Mouse (Mus musculus): ENCODE data around the gene Eml5. TPM values are rescaled to one million over a fixed set of nuclear protein-coding genes. Genes with fewer than 3 reads are reported as not detected.

Eml5 gene
- polyA plus RNA-seq, 1 experiment from 2014 or later = 3.6 TPM

DNA sequence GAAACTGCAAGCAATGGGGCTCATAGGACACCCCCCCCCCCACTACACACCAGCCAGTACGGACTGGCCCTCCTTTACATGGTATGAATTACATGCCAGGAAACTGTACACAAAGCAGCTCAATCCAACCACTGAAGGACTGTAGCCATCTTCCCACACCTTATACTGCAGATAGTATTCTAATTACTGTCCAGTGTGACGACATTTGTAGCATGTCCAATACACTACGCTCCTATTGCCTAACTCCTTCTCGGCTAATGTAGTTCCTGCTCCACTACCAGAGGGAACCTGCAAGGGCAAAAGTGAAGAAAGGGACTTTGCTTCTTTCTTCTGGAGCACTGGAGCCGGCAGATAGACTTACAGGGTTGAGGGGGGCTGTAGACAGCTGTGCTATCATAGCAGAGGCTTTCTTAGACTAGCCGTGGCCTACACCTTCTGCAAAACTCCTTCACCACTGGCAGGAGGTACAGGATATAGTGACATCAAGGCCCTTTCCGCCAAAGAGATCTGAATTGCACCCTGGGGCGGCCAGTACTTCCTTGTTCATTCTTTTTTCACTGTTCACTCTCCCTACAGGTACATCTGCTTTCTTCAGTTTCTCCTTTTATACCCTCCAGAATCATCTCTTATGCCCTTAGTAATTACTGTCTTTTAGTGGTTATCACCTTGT, 68.2 kb downstream of the Eml5 start:
- 63% methylated on average over 8 of the region's 8 CpGs for WGBS
- H3K4me2 ChIP-seq = no peak overlapping the region
- H3K9ac ChIP-seq = no peak overlapping the region
- peak; percentile 56; the same call in 1 of the 2 replicates for ATAC-seq (ENCODE audit: borderline replicate concordance, extremely low read depth, low FRiP score, low TSS enrichment)
- no peak overlapping the region for H3K4me3 ChIP-seq
- no peaks in the 10 kb centered on the region for H3K36me3 ChIP-seq
- H3K9me3 ChIP-seq = no peaks in the 10 kb centered on the region
- peaks cover 7% of the 10 kb centered on the region; the same call in 1 of the 2 replicates for H3K4me1 ChIP-seq
- H3K27me3 ChIP-seq = no peaks in the 10 kb centered on the region
- no peak overlapping the region for H3K27ac ChIP-seq

GRCm38 (mm10) chr12:98831122-98831521, 70.2 kb downstream of the Eml5 start:
- H3K4me2 ChIP-seq = no peak overlapping the region
- no peak for ATAC-seq (ENCODE audit: borderline replicate concordance, extremely low read depth, low FRiP score, low TSS enrichment)
- H3K27me3 ChIP-seq = no peaks in the 10 kb centered on the region
- H3K36me3 ChIP-seq = no peaks in the 10 kb centered on the region
- no peaks in the 10 kb centered on the region for H3K9me3 ChIP-seq
- H3K4me3 ChIP-seq = no peak overlapping the region
- 78% methylated on average over 7 of the region's 7 CpGs for whole genome bisulfite sequencing
- no peak overlapping the region for H3K27ac ChIP-seq
- H3K9ac ChIP-seq = no peak overlapping the region
- peaks cover 7% of the 10 kb centered on the region; the same call in 1 of the 2 replicates for H3K4me1 ChIP-seq

DNA sequence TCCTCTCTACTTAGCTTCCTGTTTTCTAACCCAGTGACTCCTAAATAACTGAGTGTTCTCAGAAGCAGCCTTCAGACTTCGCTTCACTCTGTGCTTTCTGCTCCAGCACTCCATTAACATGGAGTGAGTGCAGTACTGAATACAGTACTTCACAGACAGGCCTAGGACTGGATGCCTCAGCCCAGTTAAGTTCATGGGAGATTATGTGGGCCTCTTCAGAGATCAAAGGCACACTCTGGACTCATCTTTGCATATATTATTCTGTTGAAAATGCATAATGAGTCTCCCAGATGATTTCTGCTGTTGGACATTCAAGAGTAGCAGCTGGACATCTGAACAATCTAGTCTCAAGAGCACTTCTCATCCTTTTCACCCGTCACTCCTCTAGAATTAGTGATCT, 80.5 kb downstream of the Eml5 start:
- H3K9me3 ChIP-seq = no peaks in the 10 kb centered on the region
- no peak overlapping the region for H3K9ac ChIP-seq
- no peak overlapping the region for H3K27ac ChIP-seq
- no peaks in the 10 kb centered on the region for H3K36me3 ChIP-seq
- H3K4me3 ChIP-seq = no peak overlapping the region
- no peak overlapping the region for H3K4me2 ChIP-seq
- no peaks in the 10 kb centered on the region for H3K4me1 ChIP-seq
- 88% methylated on average over 2 of the region's 2 CpGs for WGBS
- ATAC-seq (ENCODE audit: borderline replicate concordance, extremely low read depth, low FRiP score, low TSS enrichment) = no peak
- H3K27me3 ChIP-seq = no peaks in the 10 kb centered on the region

DNA sequence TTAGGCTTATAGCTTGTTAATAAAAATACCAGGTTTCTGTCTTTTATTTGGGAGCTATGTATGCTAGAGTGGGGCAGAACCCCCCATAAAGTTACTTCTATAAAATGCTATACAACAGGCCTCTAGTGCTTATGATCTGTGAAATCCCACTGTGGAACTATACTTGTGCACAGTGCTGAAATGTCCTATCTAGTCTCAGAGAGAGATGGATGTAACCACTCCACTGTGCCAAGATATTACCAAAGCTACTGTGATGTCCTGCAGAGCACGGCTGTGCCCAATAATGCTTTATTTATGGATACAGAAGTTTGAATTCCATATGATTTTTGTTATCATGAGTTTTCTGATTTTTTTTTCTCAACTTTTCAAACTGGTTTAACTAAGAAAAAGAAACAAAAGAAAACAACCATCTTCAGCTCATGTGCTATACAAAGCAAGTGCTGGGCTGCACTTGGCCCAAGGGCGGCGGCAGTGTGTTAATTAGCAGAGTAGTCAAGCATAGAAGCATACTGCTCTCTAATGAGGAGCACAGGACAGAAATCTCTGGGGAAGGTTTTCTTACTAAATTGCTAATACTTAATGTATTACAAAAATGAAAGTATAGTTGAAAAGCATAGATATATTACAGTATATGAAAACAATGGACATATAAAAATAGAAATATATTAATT, 97.1 kb downstream of the Eml5 start:
- Histone ChIP-seq H3K9me3 (no peaks in the 10 kb centered on the region), H3K4me2 (no peak overlapping the region), H3K27me3 (no peaks in the 10 kb centered on the region), H3K4me1 (no peaks in the 10 kb centered on the region), H3K27ac (no peak overlapping the region), H3K9ac (no peak overlapping the region), H3K36me3 (no peaks in the 10 kb centered on the region), H3K4me3 (no peak overlapping the region)
- ATAC-seq (ENCODE audit: borderline replicate concordance, extremely low read depth, low FRiP score, low TSS enrichment) = no peak
- WGBS = 89% methylated on average over 3 of the region's 3 CpGs

DNA sequence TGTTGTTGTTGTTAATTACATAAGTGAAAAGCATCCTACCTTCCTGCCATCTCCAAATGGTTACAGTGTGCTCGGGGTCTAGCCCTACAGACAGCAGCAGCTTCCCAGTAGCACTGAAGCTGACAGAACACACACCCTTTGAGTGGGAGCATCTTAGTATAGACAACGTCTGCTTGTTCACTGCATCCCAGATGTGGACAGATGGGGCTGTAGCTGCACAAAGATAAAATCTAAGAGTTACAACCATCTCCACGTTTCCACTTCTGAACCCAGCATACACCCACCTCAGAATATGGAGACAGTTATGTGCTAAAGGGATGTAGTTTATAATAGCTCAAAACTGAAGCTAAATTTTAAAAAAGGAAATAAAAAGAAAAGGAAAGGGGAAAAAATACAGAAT, 99.0 kb downstream of the Eml5 start:
- Histone ChIP-seq H3K9ac (no peak overlapping the region), H3K4me2 (no peak overlapping the region), H3K9me3 (no peaks in the 10 kb centered on the region), H3K4me1 (no peaks in the 10 kb centered on the region), H3K27me3 (no peaks in the 10 kb centered on the region), H3K27ac (no peak overlapping the region), H3K36me3 (no peaks in the 10 kb centered on the region), H3K4me3 (no peak overlapping the region)
- 67% methylated on average over 3 of the region's 3 CpGs for WGBS
- no peak for ATAC-seq (ENCODE audit: borderline replicate concordance, extremely low read depth, low FRiP score, low TSS enrichment)

DNA sequence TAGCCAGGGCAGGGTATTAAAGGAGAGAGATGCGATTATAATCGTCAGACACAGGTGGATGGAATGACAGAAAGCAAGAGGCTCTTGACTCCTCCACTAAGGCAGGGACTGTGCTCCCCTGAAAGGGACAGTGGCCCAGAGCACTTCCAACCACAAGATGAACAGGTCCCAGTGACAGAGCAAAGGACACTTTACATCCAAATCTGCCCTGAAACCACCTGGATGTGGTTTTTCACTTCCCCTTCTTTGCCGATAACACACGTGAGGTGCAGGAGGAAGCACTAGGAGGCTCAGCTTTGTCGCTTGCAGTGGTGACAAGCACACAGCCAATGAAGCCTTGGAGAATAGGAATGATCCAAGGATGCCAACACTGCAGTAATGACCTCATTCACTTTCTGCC, 101.0 kb downstream of the Eml5 start:
- Histone ChIP-seq H3K4me1 (no peaks in the 10 kb centered on the region), H3K36me3 (0 out of 2 replicates have a peak, but pooled peaks cover 4% of the 10 kb centered on the region), H3K27me3 (no peaks in the 10 kb centered on the region), H3K4me3 (no peak overlapping the region), H3K27ac (no peak overlapping the region), H3K9me3 (no peaks in the 10 kb centered on the region), H3K4me2 (no peak overlapping the region), H3K9ac (no peak overlapping the region)
- no peak for ATAC-seq (ENCODE audit: borderline replicate concordance, extremely low read depth, low FRiP score, low TSS enrichment)
- WGBS = 71% methylated on average over 5 of the region's 5 CpGs

GRCm38 (mm10) chr12:98795731-98796318, 105.5 kb downstream of the Eml5 start:
- H3K9ac ChIP-seq = no peak overlapping the region
- H3K36me3 ChIP-seq = peaks cover 36% of the 10 kb centered on the region
- no peaks in the 10 kb centered on the region for H3K27me3 ChIP-seq
- H3K4me2 ChIP-seq = no peak overlapping the region
- no peak overlapping the region for H3K4me3 ChIP-seq
- H3K27ac ChIP-seq = no peak overlapping the region
- H3K9me3 ChIP-seq = no peaks in the 10 kb centered on the region
- H3K4me1 ChIP-seq = no peaks in the 10 kb centered on the region
- no peak for ATAC-seq (ENCODE audit: borderline replicate concordance, extremely low read depth, low FRiP score, low TSS enrichment)
- 89% methylated on average over 3 of the region's 3 CpGs for WGBS

DNA sequence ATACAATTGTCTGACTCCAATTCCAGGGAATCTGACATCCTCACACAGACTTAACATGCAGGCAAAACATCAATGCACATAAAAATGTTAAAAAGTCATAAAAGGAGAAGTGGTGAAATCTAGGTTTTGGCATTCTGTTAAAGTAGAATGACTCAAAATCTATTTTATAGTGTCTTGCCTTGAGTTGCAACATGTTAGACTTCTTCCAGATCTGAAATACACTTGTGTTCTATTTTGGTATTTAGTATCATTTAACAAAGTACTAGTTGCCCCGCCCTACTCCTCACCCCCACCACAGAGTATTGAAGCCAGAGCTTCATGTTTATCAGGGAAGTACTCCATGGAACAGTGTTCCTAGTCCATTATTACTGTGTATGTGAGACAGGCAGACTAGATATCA, 117.0 kb downstream of the Eml5 start:
- Histone ChIP-seq H3K36me3 (peaks cover 74% of the 10 kb centered on the region), H3K9ac (no peak overlapping the region), H3K4me2 (no peak overlapping the region), H3K27ac (no peak overlapping the region), H3K27me3 (no peaks in the 10 kb centered on the region), H3K9me3 (no peaks in the 10 kb centered on the region), H3K4me1 (no peaks in the 10 kb centered on the region), H3K4me3 (no peak overlapping the region)
- 100% methylated on average over 1 of the region's 1 CpGs for WGBS
- no peak for ATAC-seq (ENCODE audit: borderline replicate concordance, extremely low read depth, low FRiP score, low TSS enrichment)

- Histone ChIP-seq H3K27me3 (no peaks in the 10 kb centered on the region), H3K9ac (no peak overlapping the region), H3K4me1 (no peaks in the 10 kb centered on the region), H3K4me2 (no peak overlapping the region), H3K4me3 (no peak overlapping the region), H3K27ac (no peak overlapping the region), H3K36me3 (peaks cover 86% of the 10 kb centered on the region), H3K9me3 (no peaks in the 10 kb centered on the region)
- ATAC-seq (ENCODE audit: borderline replicate concordance, extremely low read depth, low FRiP score, low TSS enrichment) = no peak
- 68% methylated on average over 4 of the region's 4 CpGs for WGBS
These were observed 122.1 kb downstream of the Eml5 start for GRCm38 (mm10) chr12:98779148-98779547.

GRCm38 (mm10) chr12:98777509-98777908, 123.8 kb downstream of the Eml5 start:
- H3K4me3 ChIP-seq = no peak overlapping the region
- H3K27me3 ChIP-seq = no peaks in the 10 kb centered on the region
- H3K27ac ChIP-seq = no peak overlapping the region
- peaks cover 83% of the 10 kb centered on the region for H3K36me3 ChIP-seq
- no peaks in the 10 kb centered on the region for H3K4me1 ChIP-seq
- no peak for ATAC-seq (ENCODE audit: borderline replicate concordance, extremely low read depth, low FRiP score, low TSS enrichment)
- 65% methylated on average over 3 of the region's 3 CpGs for WGBS
- no peak overlapping the region for H3K9ac ChIP-seq
- no peaks in the 10 kb centered on the region for H3K9me3 ChIP-seq
- H3K4me2 ChIP-seq = no peak overlapping the region

GRCm38 (mm10) chr12:98766241-98766640, 135.0 kb downstream of the Eml5 start:
- H3K4me1 ChIP-seq = no peaks in the 10 kb centered on the region
- 88% methylated on average over 2 of the region's 2 CpGs for WGBS
- H3K9ac ChIP-seq = no peak overlapping the region
- H3K27ac ChIP-seq = no peak overlapping the region
- H3K4me3 ChIP-seq = no peak overlapping the region
- H3K36me3 ChIP-seq = peaks cover 81% of the 10 kb centered on the region
- H3K4me2 ChIP-seq = no peak overlapping the region
- no peaks in the 10 kb centered on the region for H3K9me3 ChIP-seq
- no peak for ATAC-seq (ENCODE audit: borderline replicate concordance, extremely low read depth, low FRiP score, low TSS enrichment)
- H3K27me3 ChIP-seq = no peaks in the 10 kb centered on the region

DNA sequence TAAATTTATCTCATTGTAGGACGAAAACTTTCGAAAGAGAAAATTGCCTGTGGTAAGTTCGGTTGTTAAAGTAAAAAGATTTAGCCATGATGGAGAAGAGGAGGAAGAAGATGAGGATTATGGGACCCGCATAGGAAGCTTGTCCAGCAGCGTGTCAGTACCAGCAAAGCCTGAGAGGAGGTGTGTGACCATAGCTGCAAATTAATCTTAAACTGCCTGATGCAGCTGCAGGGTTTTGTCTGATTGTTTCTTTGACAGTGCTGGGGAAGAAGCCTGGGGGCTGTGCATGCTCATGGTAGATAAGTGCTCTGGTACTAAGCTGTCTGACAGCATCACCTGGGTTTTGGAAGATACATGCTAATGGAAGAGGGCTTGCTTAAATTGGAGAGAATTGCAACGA, 141.6 kb downstream of the Eml5 start:
- no peak for ATAC-seq (ENCODE audit: borderline replicate concordance, extremely low read depth, low FRiP score, low TSS enrichment)
- Histone ChIP-seq H3K4me1 (no peaks in the 10 kb centered on the region), H3K9me3 (no peaks in the 10 kb centered on the region), H3K36me3 (peaks cover 73% of the 10 kb centered on the region), H3K4me3 (no peak overlapping the region), H3K27me3 (no peaks in the 10 kb centered on the region), H3K27ac (no peak overlapping the region), H3K4me2 (no peak overlapping the region), H3K9ac (no peak overlapping the region)
- WGBS = 92% methylated on average over 6 of the region's 6 CpGs

Measured in lung, embryonic 15.5 days (tissue).